Mouse (Mus musculus): ENCODE measurements around the gene Tmem221. TPM values are rescaled to one million over a fixed set of nuclear protein-coding genes. Genes with fewer than 3 reads are reported as not detected.

The Tmem221 gene
- total and polyA plus RNA-seq, 3 experiments, result 1.7 to 5.1 TPM; not detected in 1

DNA sequence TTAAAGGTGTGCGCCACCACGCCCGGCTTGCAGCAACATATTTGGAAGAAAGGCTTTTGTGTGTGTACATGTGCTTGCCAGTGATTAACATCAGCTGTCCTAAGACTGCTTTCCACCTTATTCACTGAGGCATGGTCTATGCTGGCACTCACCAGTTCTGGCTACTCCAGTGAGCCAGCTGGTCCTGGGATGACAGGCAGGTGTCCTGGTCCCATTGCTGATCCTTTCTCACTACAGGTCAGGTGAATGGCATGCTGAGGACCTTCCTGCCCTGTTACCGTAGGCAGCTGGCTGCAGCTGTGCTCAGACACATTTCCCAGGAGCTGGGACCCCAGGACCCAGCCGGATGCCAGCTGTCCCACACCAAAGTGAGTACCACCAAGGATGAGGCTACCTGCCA, 40.2 kb upstream of the Tmem221 start:
- TF ChIP-seq MAFK (IDR thresholded peaks at IDR 0.05; ENCODE audit: borderline replicate concordance, low read depth, low read length) (no peak), USF2 (IDR thresholded peaks at IDR 0.05; ENCODE audit: borderline replicate concordance in 1 of 2, insufficient read depth in 1 of 2, low read depth in 1 of 2, low read length in 2 of 2) (no peak), CHD2 (IDR thresholded peaks at IDR 0.05; ENCODE audit: low read length) (no peak), POLR2A (IDR thresholded peaks at IDR 0.05; ENCODE audit: control insufficient read depth in 1 of 2, insufficient read depth in 1 of 2, low read depth in 1 of 2, low read length in 2 of 2, poor library complexity in 1 of 2) (no peak), BHLHE40 (IDR thresholded peaks at IDR 0.05; ENCODE audit: borderline replicate concordance, low read depth, low read length) (no peak), SMC3 (IDR thresholded peaks at IDR 0.05; ENCODE audit: low read depth, low read length) (no peak), MYB (IDR thresholded peaks at IDR 0.05; ENCODE audit: low read depth, low read length) (no peak), RAD21 (IDR thresholded peaks at IDR 0.05; ENCODE audit: low read depth, low read length) (no peak), MXI1 (IDR thresholded peaks at IDR 0.05; ENCODE audit: low read depth, low read length) (no peak), ZC3H11A (IDR thresholded peaks at IDR 0.05; ENCODE audit: low read depth, low read length) (no peak), ETS1 (IDR thresholded peaks at IDR 0.05; ENCODE audit: low read depth, low read length) (no peak)
- Histone ChIP-seq H3K9me3 (replicated peaks; ENCODE audit: insufficient read depth, low read length) (no peaks in the 10 kb centered on the region), H3K4me3 (ENCODE audit: control insufficient read depth in 1 of 2, insufficient read depth in 1 of 2, low read depth in 2 of 2, low read length in 2 of 2) (no peak overlapping the region), H3K79me2 (ENCODE audit: control insufficient read depth, insufficient read depth, low read length, poor library complexity) (0 out of 2 replicates have a peak, but pooled peaks cover 1% of the 10 kb centered on the region), H3K27ac (ENCODE audit: control insufficient read depth, low read depth, low read length) (no peak overlapping the region), H3K4me1 (ENCODE audit: control insufficient read depth in 1 of 2, insufficient read depth in 2 of 2, low read length in 2 of 2) (peaks cover 7 to 15% of the 10 kb centered on the region in 2 experiments), H3K36me3 (ENCODE audit: control insufficient read depth in 1 of 2, insufficient read depth in 2 of 2, low read length in 2 of 2) (peaks cover 0 to 5% of the 10 kb centered on the region in 2 experiments; a peak in 2 of 4 replicates), H3K27me3 (ENCODE audit: control insufficient read depth in 1 of 2, insufficient read depth in 2 of 2, low read length in 2 of 2) (no peaks in the 10 kb centered on the region), H3K9ac (ENCODE audit: control insufficient read depth, low read depth, low read length, poor library complexity, severe bottlenecking) (no peak overlapping the region)
- DNase-seq (ENCODE audit: low read depth, low spot score), result no peak

DNA sequence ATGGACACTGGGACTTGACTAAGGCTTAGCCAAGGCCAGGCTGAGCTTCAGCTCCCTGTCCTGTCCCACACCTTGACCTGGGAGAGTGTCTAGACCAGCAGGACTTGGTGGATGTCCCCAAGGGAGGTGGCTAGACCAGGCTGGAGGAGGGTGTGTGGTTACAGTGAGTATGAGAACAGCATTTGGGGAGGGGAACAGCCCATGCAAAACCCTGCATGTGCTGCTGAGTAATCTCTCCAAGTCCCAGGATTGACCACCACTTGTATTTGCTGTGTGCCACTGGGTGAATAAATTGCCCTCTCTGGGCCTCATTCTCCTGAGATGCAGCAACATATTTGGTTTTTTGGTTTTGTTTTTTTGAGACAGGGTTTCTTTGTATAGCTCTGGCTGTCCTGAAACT, 39.7 kb upstream of the Tmem221 start:
- Histone ChIP-seq H3K9me3 (replicated peaks; ENCODE audit: insufficient read depth, low read length) (no peaks in the 10 kb centered on the region), H3K36me3 (ENCODE audit: control insufficient read depth in 1 of 2, insufficient read depth in 2 of 2, low read length in 2 of 2) (peaks cover 0 to 8% of the 10 kb centered on the region in 2 experiments; a peak in 3 of 4 replicates), H3K9ac (ENCODE audit: control insufficient read depth, low read depth, low read length, poor library complexity, severe bottlenecking) (no peak overlapping the region), H3K79me2 (ENCODE audit: control insufficient read depth, insufficient read depth, low read length, poor library complexity) (peaks cover 4% of the 10 kb centered on the region), H3K4me1 (ENCODE audit: control insufficient read depth in 1 of 2, insufficient read depth in 2 of 2, low read length in 2 of 2) (peaks cover 7 to 18% of the 10 kb centered on the region in 2 experiments), H3K27me3 (ENCODE audit: control insufficient read depth in 1 of 2, insufficient read depth in 2 of 2, low read length in 2 of 2) (no peaks in the 10 kb centered on the region), H3K27ac (ENCODE audit: control insufficient read depth, low read depth, low read length) (no peak overlapping the region), H3K4me3 (ENCODE audit: control insufficient read depth in 1 of 2, insufficient read depth in 1 of 2, low read depth in 2 of 2, low read length in 2 of 2) (no peak overlapping the region)
- DNase-seq (ENCODE audit: low read depth, low spot score), result no peak
- TF ChIP-seq JUND (IDR thresholded peaks at IDR 0.05; ENCODE audit: low read depth, low read length) (no peak), MEF2A (IDR thresholded peaks at IDR 0.05; ENCODE audit: extremely low read depth, insufficient replicate concordance, low read depth, low read length, poor library complexity, severe bottlenecking) (no peak), ZKSCAN1 (IDR thresholded peaks at IDR 0.05; ENCODE audit: low read depth, low read length) (no peak)

DNA sequence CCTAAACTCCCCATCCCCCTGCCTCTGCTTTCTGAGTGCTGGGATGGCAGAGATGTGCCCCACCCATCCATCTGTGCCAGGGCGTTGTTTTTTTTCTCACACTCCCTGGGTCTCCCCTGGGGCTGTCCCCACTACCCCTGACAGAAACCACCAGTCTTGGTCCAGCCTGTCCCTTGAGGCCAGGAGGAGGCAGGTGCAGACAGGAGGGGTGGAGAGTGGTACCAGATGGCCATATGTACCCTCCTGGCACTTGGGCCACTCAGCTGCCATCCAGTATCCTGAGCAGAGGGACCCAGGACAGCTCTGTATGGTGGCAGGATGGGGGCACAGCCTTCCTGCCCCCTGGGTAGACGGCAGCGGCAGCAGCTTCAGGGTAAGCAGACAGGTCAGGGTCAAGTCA, 38.8 kb upstream of the Tmem221 start, which contains the start of gene Fam129c:
Gene Fam129c, plus strand, starts transcription at position 198 of the 400 bp plus-strand sequence.
- no peak for DNase-seq (ENCODE audit: low read depth, low spot score)
- Histone ChIP-seq H3K9ac (ENCODE audit: control insufficient read depth, low read depth, low read length, poor library complexity, severe bottlenecking) (no peak within 1 kb of the TSS), H3K4me3 (ENCODE audit: control insufficient read depth in 1 of 2, insufficient read depth in 1 of 2, low read depth in 2 of 2, low read length in 2 of 2) (no peak within 1 kb of the TSS), H3K4me1 (ENCODE audit: control insufficient read depth in 1 of 2, insufficient read depth in 2 of 2, low read length in 2 of 2) (peaks cover 9 to 24% of the 10 kb centered on the region in 2 experiments), H3K27me3 (ENCODE audit: control insufficient read depth in 1 of 2, insufficient read depth in 2 of 2, low read length in 2 of 2) (no peaks in the 10 kb centered on the region), H3K27ac (ENCODE audit: control insufficient read depth, low read depth, low read length) (peak within 1 kb of the TSS; percentile 3; the same call in 1 of the 2 replicates), H3K36me3 (ENCODE audit: control insufficient read depth in 1 of 2, insufficient read depth in 2 of 2, low read length in 2 of 2) (peaks cover 0 to 12% of the 10 kb centered on the region in 2 experiments; a peak in 3 of 4 replicates), H3K9me3 (replicated peaks; ENCODE audit: insufficient read depth, low read length) (no peaks in the 10 kb centered on the region), H3K79me2 (ENCODE audit: control insufficient read depth, insufficient read depth, low read length, poor library complexity) (peaks cover 13% of the 10 kb centered on the region)
- no peak for TF ChIP-seq USF1 (IDR thresholded peaks at IDR 0.05; ENCODE audit: low read depth, low read length)
- no peak for TF ChIP-seq MYB (IDR thresholded peaks at IDR 0.05; ENCODE audit: low read depth, low read length)
- no peak for TF ChIP-seq RAD21 (IDR thresholded peaks at IDR 0.05; ENCODE audit: low read depth, low read length)
- no peak for TF ChIP-seq MAZ (IDR thresholded peaks at IDR 0.05; ENCODE audit: low read depth, low read length)
- TF ChIP-seq MXI1 (IDR thresholded peaks at IDR 0.05; ENCODE audit: low read depth, low read length), result no peak
- TF ChIP-seq ZMIZ1 (IDR thresholded peaks at IDR 0.05; ENCODE audit: low read depth, low read length), result no peak
- TF ChIP-seq HCFC1 (IDR thresholded peaks at IDR 0.05; ENCODE audit: low read depth, low read length), result no peak
- no peak for TF ChIP-seq CHD1 (IDR thresholded peaks at IDR 0.05; ENCODE audit: low read depth, low read length)
- TF ChIP-seq CHD2 (IDR thresholded peaks at IDR 0.05; ENCODE audit: low read length), result no peak
- TF ChIP-seq BHLHE40 (IDR thresholded peaks at IDR 0.05; ENCODE audit: borderline replicate concordance, low read depth, low read length), result no peak
- TF ChIP-seq EP300 (IDR thresholded peaks at IDR 0.05; ENCODE audit: low read depth in 1 of 2, low read length in 2 of 2), result no peak
- TF ChIP-seq POLR2AphosphoS5 (IDR thresholded peaks at IDR 0.05; ENCODE audit: borderline replicate concordance, low read depth, low read length), result no peak
- TF ChIP-seq KAT2A (conservative IDR thresholded peaks at IDR 0.05; ENCODE audit: low read depth, low read length), result no peak
- no peak for TF ChIP-seq GABPA (IDR thresholded peaks at IDR 0.05; ENCODE audit: low read depth, low read length)
